Comparison of ENCODE assay signal across 20 mouse cellular contexts in genomic region chr6:100971462-100971955, GRCm38 (mm10).
A peak's percentile ranks its signal among the peaks of the same experiment; 100 is the strongest.
DNase-seq lines count a peak whose midpoint lies in the region; ATAC-seq and TF ChIP-seq lines count a peak whose summit lies in the region.
"Had no signal": no experiment of that assay in that cellular context is flagged by ENCODE, and none has a peak within 500 bp of the region (broad histone marks: within the 10 kb centered on the region; RNA-seq: fewer than 3 reads in every experiment).

No protein-coding gene starts in this region.

- H3K27me3 ChIP-seq in hindbrain, embryonic 12.5 days: no peaks in the 10 kb centered on the region
- H3K27me3 ChIP-seq in hindbrain, postnatal 0 days (ENCODE audit: insufficient read depth, low read length): no peaks in the 10 kb centered on the region
- H3K27me3 ChIP-seq in neural tube, embryonic 13.5 days: 0 out of 2 replicates have a peak, but pooled peaks cover 5% of the 10 kb centered on the region
- H3K27me3 ChIP-seq: heart, embryonic 12.5 days; intestine, embryonic 15.5 days had no signal

- 45% methylated on average over 6 of the region's 6 CpGs for WGBS in hindbrain, embryonic 12.5 days
- WGBS in hindbrain, postnatal 0 days: 40% methylated on average over 6 of the region's 6 CpGs
- 49% methylated on average over 6 of the region's 6 CpGs for WGBS in neural tube, embryonic 13.5 days

- H3K9me3 ChIP-seq in hindbrain, embryonic 12.5 days (replicated peaks): no peaks in the 10 kb centered on the region
- no peaks in the 10 kb centered on the region for H3K9me3 ChIP-seq in hindbrain, postnatal 0 days (ENCODE audit: low read length)
- no peaks in the 10 kb centered on the region for H3K9me3 ChIP-seq in neural tube, embryonic 13.5 days
- H3K9me3 ChIP-seq: embryonic facial prominence, embryonic 10.5 days; heart, embryonic 12.5 days; intestine, embryonic 15.5 days had no signal

- H3K4me1 ChIP-seq in hindbrain, embryonic 12.5 days: peaks cover 24% of the 10 kb centered on the region
- no peaks in the 10 kb centered on the region; the same call in 1 of the 2 replicates for H3K4me1 ChIP-seq in hindbrain, postnatal 0 days (ENCODE audit: insufficient read depth, low read length)
- H3K4me1 ChIP-seq in neural tube, embryonic 13.5 days (replicated peaks): peaks cover 29% of the 10 kb centered on the region

- no peak overlapping the region for H3K4me2 ChIP-seq in hindbrain, embryonic 12.5 days (replicated peaks)
- H3K4me2 ChIP-seq in hindbrain, postnatal 0 days (ENCODE audit: low read depth, low read length): no peak overlapping the region
- no peak overlapping the region for H3K4me2 ChIP-seq in neural tube, embryonic 13.5 days
- H3K4me2 ChIP-seq: heart, embryonic 12.5 days; intestine, embryonic 15.5 days had no signal

- no peaks in the 10 kb centered on the region for H3K36me3 ChIP-seq in hindbrain, embryonic 12.5 days
- no peaks in the 10 kb centered on the region for H3K36me3 ChIP-seq in hindbrain, postnatal 0 days (ENCODE audit: insufficient read depth, low read length)
- H3K36me3 ChIP-seq in neural tube, embryonic 13.5 days: no peaks in the 10 kb centered on the region
- H3K36me3 ChIP-seq: embryonic facial prominence, embryonic 10.5 days; G1E; heart, embryonic 12.5 days; intestine, embryonic 15.5 days had no signal

- peak; percentile 5 for DNase-seq in adrenal gland, adult 2 months
- no peak for DNase-seq in adrenal gland, postnatal 10 days
- no peak for DNase-seq in hindbrain, postnatal 0 days (ENCODE audit: low spot score)
- DNase-seq in neural tube, embryonic 10.5 days (ENCODE audit: extremely low spot score, low spot score): no peak
- no peak for DNase-seq in urinary bladder, postnatal 36 days (ENCODE audit: low spot score in 2 of 2)
- DNase-seq: adrenal gland, postnatal 25 days; B cell, adult 2 months; gastrocnemius, adult 2 months; gastrocnemius, postnatal 25 days; heart, adult 18-20 months; heart, postnatal 36 days had no signal

- H3K4me3 ChIP-seq in hindbrain, embryonic 12.5 days: no peak overlapping the region
- no peak overlapping the region for H3K4me3 ChIP-seq in hindbrain, postnatal 0 days (ENCODE audit: low read length)
- no peak overlapping the region for H3K4me3 ChIP-seq in neural tube, embryonic 13.5 days
- H3K4me3 ChIP-seq: embryonic facial prominence, embryonic 10.5 days; gastrocnemius, adult 2 months; heart, embryonic 12.5 days; intestine, embryonic 15.5 days had no signal

- H3K27ac ChIP-seq in hindbrain, embryonic 12.5 days: peak overlapping the region; percentile 24; the same call in 1 of the 2 replicates
- no peak overlapping the region for H3K27ac ChIP-seq in hindbrain, postnatal 0 days
- H3K27ac ChIP-seq in neural tube, embryonic 13.5 days (replicated peaks): no peak overlapping the region; the same call in 1 of the 2 replicates
- H3K27ac ChIP-seq: embryonic facial prominence, embryonic 10.5 days; gastrocnemius, adult 2 months; intestine, embryonic 15.5 days had no signal

- no peak for TF ChIP-seq CTCF in hindbrain, postnatal 0 days (IDR thresholded peaks at IDR 0.05; ENCODE audit: low read depth)

- peak; percentile 52; the same call in 1 of the 2 replicates for ATAC-seq in hindbrain, embryonic 12.5 days (ENCODE audit: low FRiP score)
- ATAC-seq in hindbrain, postnatal 0 days: no peak
- ATAC-seq in neural tube, embryonic 13.5 days (ENCODE audit: low read depth): peak; percentile 60
- no peak for ATAC-seq in activated CD4-positive, CD25-positive, alpha-beta regulatory T cell, adult 4 months
- ATAC-seq: CD4-positive, CD25-positive, alpha-beta regulatory T cell, adult 4 months; forebrain, embryonic 14.5 days; intestine, embryonic 15.5 days had no signal

- H3K9ac ChIP-seq in hindbrain, embryonic 12.5 days: no peak overlapping the region
- no peak overlapping the region for H3K9ac ChIP-seq in hindbrain, postnatal 0 days (replicated peaks; ENCODE audit: low read length)
- H3K9ac ChIP-seq in neural tube, embryonic 13.5 days: no peak overlapping the region
- H3K9ac ChIP-seq: heart, embryonic 12.5 days; intestine, embryonic 15.5 days had no signal

Comparison
In these comparisons a context has a peak if more than half of its experiments do, and no peak if none do; other contexts are left out.
1. ATAC-seq: peak in hindbrain, embryonic 12.5 days (single experiment) and neural tube, embryonic 13.5 days (single experiment); none in hindbrain, postnatal 0 days (single experiment) and activated CD4-positive, CD25-positive, alpha-beta regulatory T cell, adult 4 months (single experiment).